Mouse (Mus musculus) bone marrow, adult 2 months (tissue): Measurements from ENCODE around the gene Sh3rf1.

Experiments
- CTCF ChIP-seq: fragments of 200-500 bp; IDR thresholded peaks from 2 replicates; pipeline ENCODE4 v1.5.1; 2011; ENCODE audit warnings: low read length, control low read depth; ENCODE audit not compliant: control insufficient read depth, insufficient read depth
- POLR2A ChIP-seq: fragments of 200-500 bp; IDR thresholded peaks from 2 replicates; pipeline ENCODE4 v1.6.1; 2011; ENCODE audit warnings: low read depth, mild to moderate bottlenecking, control low read depth, low read length, borderline replicate concordance; ENCODE audit not compliant: control insufficient read depth

GRCm38 (mm10) chr8:61217426-61217825 lies 6.2 kb upstream of the Sh3rf1 start:
- TF ChIP-seq POLR2A (no peak), CTCF (no peak)
